Mouse (Mus musculus) CH12.LX (cell line): ENCODE data around the gene Gtpbp2. TPM values are rescaled to one million over a fixed set of nuclear protein-coding genes. Genes with fewer than 3 reads are reported as not detected.

Experiments used
- DNase-seq: peaks from one replicate; pipeline ENCODE4 v3.0.0-alpha.2; 2013; ENCODE audit errors: extremely low read depth
- H3K27ac ChIP-seq: 2 replicates; pipeline ENCODE4 v1.5.1; 2012; ENCODE audit warnings: low read depth, mild to moderate bottlenecking, control low read depth, moderate library complexity; ENCODE audit not compliant: insufficient read depth
- H3K27me3 ChIP-seq: replicated peaks from 2 replicates; pipeline ENCODE3; 2012; ENCODE audit warnings: inconsistent platforms
- H3K36me3 ChIP-seq, 2 experiments: replicated peaks in 1 of 2; 2 replicates each; pipeline versions ENCODE3 to v1.6.1; 2012; ENCODE audit warnings: inconsistent platforms in 1 of 2, low read length in 1 of 2, mild to moderate bottlenecking in 1 of 2, mixed read lengths in 1 of 2, moderate library complexity in 1 of 2; ENCODE audit not compliant: control insufficient read depth in 1 of 2, insufficient read depth in 1 of 2
- H3K4me1 ChIP-seq, 2 experiments: 2 replicates each; pipeline ENCODE4 v1.6.1; 2012; ENCODE audit warnings: inconsistent platforms in 1 of 2, moderate library complexity in 1 of 2; ENCODE audit not compliant: insufficient read depth in 2 of 2, control insufficient read depth in 1 of 2
- H3K4me2 ChIP-seq: 2 replicates; pipeline ENCODE4 v1.6.1; 2012; ENCODE audit warnings: low read depth, mild to moderate bottlenecking, control low read depth; ENCODE audit not compliant: poor library complexity, insufficient read depth, severe bottlenecking
- H3K4me3 ChIP-seq, 3 experiments: fragments of 150-350 bp in 1 of 3; sonication (generic) in 1 of 3; replicated peaks in 1 of 3; 2 replicates each; pipeline versions ENCODE3 to v1.5.1; 2011 to 2012; ENCODE audit warnings: low read depth in 2 of 3, low read length in 2 of 3, mild to moderate bottlenecking in 2 of 3, moderate library complexity in 2 of 3, control low read depth in 1 of 3, improper control_type of control experiment in 1 of 3, inconsistent platforms in 1 of 3, mixed read lengths in 1 of 3; ENCODE audit not compliant: poor library complexity in 1 of 3
- H3K79me2 ChIP-seq: replicated peaks from 2 replicates; pipeline ENCODE4 v1.6.1; 2012; ENCODE audit warnings: mild to moderate bottlenecking, moderate library complexity; ENCODE audit not compliant: control insufficient read depth, poor library complexity, insufficient read depth, severe bottlenecking; ENCODE audit errors: extremely low read depth
- H3K9ac ChIP-seq: 2 replicates; pipeline ENCODE4 v1.6.1; 2012; ENCODE audit warnings: low read depth, mild to moderate bottlenecking, control low read depth, moderate library complexity; ENCODE audit not compliant: insufficient read depth
- H3K9me3 ChIP-seq: replicated peaks from 2 replicates; pipeline ENCODE3; 2012; ENCODE audit warnings: low read length, inconsistent platforms, mixed read lengths
- BHLHE40 ChIP-seq: IDR thresholded peaks from 2 replicates; pipeline ENCODE4 v1.6.1; 2011; ENCODE audit warnings: mild to moderate bottlenecking, low read depth, low read length, improper control_type of control experiment
- CHD2 ChIP-seq: IDR thresholded peaks from 2 replicates; pipeline ENCODE4 v1.6.1; 2011; ENCODE audit warnings: low read length, improper control_type of control experiment
- CTCF ChIP-seq, 2 experiments: IDR thresholded peaks in 1 of 2; conservative IDR thresholded peaks in 1 of 2; 2 replicates each; pipeline ENCODE4 v1.5.1; 2011 to 2012; ENCODE audit warnings: low read depth in 2 of 2, low read length in 2 of 2, improper control_type of control experiment in 1 of 2, inconsistent platforms in 1 of 2, mild to moderate bottlenecking in 1 of 2, moderate library complexity in 1 of 2
- E2F4 ChIP-seq: IDR thresholded peaks from 2 replicates; pipeline ENCODE4 v1.6.1; 2011; ENCODE audit warnings: low read depth, low read length, improper control_type of control experiment; ENCODE audit not compliant: insufficient replicate concordance
- ETS1 ChIP-seq: conservative IDR thresholded peaks from 2 replicates; pipeline ENCODE4 v1.6.1; 2012; ENCODE audit warnings: low read depth, mild to moderate bottlenecking, inconsistent platforms, low read length, improper control_type of control experiment, moderate library complexity
- GABPA ChIP-seq: IDR thresholded peaks from 2 replicates; pipeline ENCODE4 v1.6.1; 2012; ENCODE audit warnings: low read depth, low read length, improper control_type of control experiment, inconsistent platforms; ENCODE audit not compliant: insufficient replicate concordance
- HCFC1 ChIP-seq: IDR thresholded peaks from 2 replicates; pipeline ENCODE4 v1.6.1; 2012; ENCODE audit warnings: low read depth, mild to moderate bottlenecking, inconsistent platforms, low read length, improper control_type of control experiment
- JUND ChIP-seq: conservative IDR thresholded peaks from 2 replicates; pipeline ENCODE4 v1.6.1; 2011; ENCODE audit warnings: low read depth, low read length, improper control_type of control experiment
- KAT2A ChIP-seq: IDR thresholded peaks from 2 replicates; pipeline ENCODE4 v1.6.1; 2012; ENCODE audit warnings: low read length, improper control_type of control experiment, inconsistent platforms; ENCODE audit not compliant: insufficient replicate concordance
- MAX ChIP-seq: IDR thresholded peaks from 2 replicates; pipeline ENCODE4 v1.6.1; 2011; ENCODE audit warnings: low read length, improper control_type of control experiment
- MAZ ChIP-seq: IDR thresholded peaks from 2 replicates; pipeline ENCODE4 v1.6.1; 2012; ENCODE audit warnings: low read depth, mild to moderate bottlenecking, inconsistent platforms, low read length, improper control_type of control experiment, moderate library complexity
- MYC ChIP-seq: IDR thresholded peaks from 2 replicates; pipeline ENCODE4 v1.6.1; 2011; ENCODE audit warnings: low read depth, mild to moderate bottlenecking, improper control_type of control experiment, low read length
- NELFE ChIP-seq: IDR thresholded peaks from 2 replicates; pipeline ENCODE4 v1.6.1; 2011; ENCODE audit warnings: low read depth, low read length, improper control_type of control experiment
- PAX5 ChIP-seq: IDR thresholded peaks from 2 replicates; pipeline ENCODE4 v1.6.1; 2012; ENCODE audit warnings: low read length, inconsistent platforms, mixed read lengths
- POLR2A ChIP-seq: IDR thresholded peaks from 2 replicates; pipeline ENCODE4 v1.6.1; 2011; ENCODE audit warnings: low read depth, mild to moderate bottlenecking, improper control_type of control experiment, low read length
- POLR2AphosphoS2 ChIP-seq: IDR thresholded peaks from 2 replicates; pipeline ENCODE4 v1.6.1; 2011; ENCODE audit warnings: low read depth, low read length, improper control_type of control experiment
- RCOR1 ChIP-seq: conservative IDR thresholded peaks from 2 replicates; pipeline ENCODE4 v1.6.1; 2012; ENCODE audit warnings: low read depth, mild to moderate bottlenecking, inconsistent platforms, low read length, improper control_type of control experiment
- SIN3A ChIP-seq: IDR thresholded peaks from 2 replicates; pipeline ENCODE4 v1.6.1; 2012; ENCODE audit warnings: low read length, improper control_type of control experiment, inconsistent platforms
- USF2 ChIP-seq: conservative IDR thresholded peaks from 2 replicates; pipeline ENCODE4 v1.6.1; 2011; ENCODE audit warnings: low read depth, low read length, improper control_type of control experiment
- ZKSCAN1 ChIP-seq: IDR thresholded peaks from 2 replicates; pipeline ENCODE4 v1.6.1; 2012; ENCODE audit warnings: low read depth, inconsistent platforms, low read length, improper control_type of control experiment, borderline replicate concordance
- ZMIZ1 ChIP-seq: IDR thresholded peaks from 2 replicates; pipeline ENCODE4 v1.6.1; 2012; ENCODE audit warnings: low read depth, mild to moderate bottlenecking, inconsistent platforms, low read length, improper control_type of control experiment
- ZNF384 ChIP-seq: IDR thresholded peaks from 2 replicates; pipeline ENCODE4 v1.6.1; 2012; ENCODE audit warnings: low read depth, low read length, improper control_type of control experiment, inconsistent platforms
- dilution Hi-C: fragments of 300-500 bp; cut with MboI; formaldehyde crosslinking; loops from 2 replicates; pipeline ENCODE4 v1.14.3; 2020; ENCODE audit warnings: low sequenced_read_pairs; ENCODE audit not compliant: extremely low pct_unique_long_range_greater_than_20kb, extremely low pct_ligation_motif_present
- in situ Hi-C: fragments of 300-500 bp; cut with MboI; formaldehyde crosslinking; loops from 3 replicates; pipeline ENCODE4 v1.14.3; 2019; ENCODE audit warnings: low sequenced_read_pairs, low pct_ligation_motif_present, low pct_unique_long_range_greater_than_20kb, mixed read lengths
- polyA plus RNA-seq: library from polyadenylated mRNA; unstranded; fragments of >175 nt; gene quantifications from 2 replicates; pipeline ENCODE4 v1.2.1, GENCODE M21; 2012; ENCODE audit warnings: low read depth; ENCODE audit not compliant: insufficient read length
- total RNA-seq, 2 experiments: library from RNA; depleted of rRNA; stranded (reverse); fragments of 300-350 nt in 1 of 2; fragments of >200 nt in 1 of 2; gene quantifications; 2 replicates each; pipeline ENCODE4 v1.2.3; 2012 to 2014

Gtpbp2 gene
- total and polyA plus RNA-seq, 3 experiments = 14.9 to 104 (median 20.8) TPM

GRCm38 (mm10) chr17:46138563-46139236 is 22.1 kb upstream of the Gtpbp2 start:
- no peak overlapping the region for H3K27ac ChIP-seq
- no peaks in the 10 kb centered on the region for H3K4me1 ChIP-seq
- TF ChIP-seq NELFE (no peak), JUND (no peak), POLR2A (no peak), CHD2 (no peak), ZNF384 (no peak), MAX (no peak), ETS1 (no peak), ZMIZ1 (no peak), PAX5 (no peak), KAT2A (no peak), MYC (no peak), HCFC1 (no peak), E2F4 (no peak), ZKSCAN1 (no peak), RCOR1 (no peak), SIN3A (no peak), POLR2AphosphoS2 (no peak), USF2 (no peak), CTCF (conservative IDR thresholded peaks at IDR 0.05 in 1 of 2, IDR thresholded peaks at IDR 0.05 in 1 of 2; ENCODE audit: low read depth in 2 of 2, low read length in 2 of 2) (no peak), BHLHE40 (no peak)
- H3K9ac ChIP-seq = no peak overlapping the region
- H3K4me2 ChIP-seq = no peak overlapping the region
- no peak overlapping the region for H3K4me3 ChIP-seq
- no peak for DNase-seq
- dilution Hi-C loops = no loop called here
- peaks cover 2% of the 10 kb centered on the region for H3K9me3 ChIP-seq
- H3K36me3 ChIP-seq = peaks cover 0 to 1% of the 10 kb centered on the region in 2 experiments
- no peaks in the 10 kb centered on the region for H3K79me2 ChIP-seq
- in situ Hi-C loops = loop anchor here (10.0 kb wide), 1 partner anchor 104 kb away; the partner anchor contains the start of gene Vegfa
- no peaks in the 10 kb centered on the region for H3K27me3 ChIP-seq

- H3K36me3 ChIP-seq = peaks cover 0 to 6% of the 10 kb centered on the region in 2 experiments
- no peak overlapping the region for H3K4me3 ChIP-seq
- in situ Hi-C loops (loop anchor here (10.0 kb wide), 1 partner anchor 105 kb away; the partner anchor contains the start of gene Vegfa), dilution Hi-C loops (no loop called here)
- no peak overlapping the region for H3K9ac ChIP-seq
- H3K27ac ChIP-seq = no peak overlapping the region
- H3K9me3 ChIP-seq = peaks cover 2% of the 10 kb centered on the region
- DNase-seq = no peak
- H3K79me2 ChIP-seq = no peaks in the 10 kb centered on the region
- no peaks in the 10 kb centered on the region for H3K4me1 ChIP-seq
- H3K4me2 ChIP-seq = no peak overlapping the region
- TF ChIP-seq ZNF384 (no peak), GABPA (no peak), POLR2A (no peak), SIN3A (no peak), PAX5 (no peak), MAZ (no peak), HCFC1 (no peak), KAT2A (no peak)
- no peaks in the 10 kb centered on the region for H3K27me3 ChIP-seq
Observed at GRCm38 (mm10) chr17:46139872-46140271, 21.0 kb upstream of the Gtpbp2 start.
